Comparison of ENCODE assay signal across 19 mouse cellular contexts in the genomic region with DNA sequence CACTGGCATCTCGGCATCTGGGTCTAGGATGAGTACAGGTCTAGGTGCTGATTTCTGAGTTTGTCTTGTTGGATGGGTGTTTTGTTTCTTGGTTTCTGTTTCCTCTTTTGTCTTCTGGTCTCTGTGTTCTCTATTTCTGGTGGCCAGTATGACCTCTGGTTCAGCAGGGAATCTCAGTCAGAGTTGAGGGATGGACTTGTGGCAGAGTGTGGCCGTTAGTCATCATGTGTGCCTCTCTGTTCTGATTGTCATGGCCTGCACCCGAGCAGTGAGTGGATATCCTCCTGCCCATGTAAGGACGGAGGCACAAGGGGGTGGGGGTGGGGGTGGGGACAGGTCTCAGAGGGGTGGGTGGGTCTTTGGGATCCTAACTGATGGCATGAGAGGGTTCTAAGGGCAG.
"Had no signal": no experiment of that assay in that cellular context is flagged by ENCODE, and none has a peak within 500 bp of the region (broad histone marks: within the 10 kb centered on the region; RNA-seq: fewer than 3 reads in every experiment).

No protein-coding gene starts in this region.

- H3K4me2 ChIP-seq: kidney, embryonic 15.5 days; liver, embryonic 11.5 days; lung, embryonic 15.5 days; midbrain, embryonic 13.5 days; neural tube, embryonic 12.5 days; neural tube, embryonic 15.5 days had no signal

- H3K9me3 ChIP-seq: kidney, embryonic 15.5 days; lung, embryonic 15.5 days; midbrain, embryonic 10.5 days; midbrain, embryonic 13.5 days; neural tube, embryonic 12.5 days; neural tube, embryonic 15.5 days had no signal

- H3K27me3 ChIP-seq: kidney, embryonic 15.5 days; lung, embryonic 15.5 days; midbrain, embryonic 13.5 days; neural tube, embryonic 12.5 days had no signal

- H3K4me3 ChIP-seq: kidney, embryonic 15.5 days; left cerebral cortex, adult 2 months; lung, embryonic 15.5 days; midbrain, embryonic 10.5 days; midbrain, embryonic 13.5 days; neural tube, embryonic 12.5 days; neural tube, embryonic 15.5 days had no signal

- H3K27ac ChIP-seq: kidney, embryonic 15.5 days; left cerebral cortex, adult 2 months; liver, embryonic 14.5 days; lung, embryonic 15.5 days; midbrain, embryonic 10.5 days; midbrain, embryonic 13.5 days; neural tube, embryonic 12.5 days; neural tube, embryonic 15.5 days had no signal

- H3K4me1 ChIP-seq: kidney, embryonic 15.5 days; lung, embryonic 15.5 days; midbrain, embryonic 13.5 days; neural tube, embryonic 12.5 days had no signal

- DNase-seq: kidney, adult 11 months; kidney, adult 8-10 months; kidney, postnatal 10 days; kidney, postnatal 36 days; layer of hippocampus, postnatal 36 days; lung, adult 18-20 months; lung, postnatal 14 days; thymus, adult 18-20 months; thymus, postnatal 36 days had no signal

- H3K36me3 ChIP-seq: kidney, embryonic 15.5 days; lung, embryonic 15.5 days; midbrain, embryonic 10.5 days; midbrain, embryonic 13.5 days; neural tube, embryonic 12.5 days; neural tube, embryonic 15.5 days had no signal

- ATAC-seq: midbrain, embryonic 13.5 days; midbrain, embryonic 16.5 days had no signal

- H3K9ac ChIP-seq: kidney, embryonic 15.5 days; liver, embryonic 14.5 days; lung, embryonic 15.5 days; midbrain, embryonic 13.5 days; neural tube, embryonic 12.5 days; neural tube, embryonic 15.5 days had no signal
